Mouse (Mus musculus): ENCODE results near the gene Cwf19l1. TPM values are rescaled to one million over a fixed set of nuclear protein-coding genes. Genes with fewer than 3 reads are reported as not detected.
"Not testable (repeated sequence)": the region's sequence is repeated elsewhere in the genome, so short reads cannot be mapped to it uniquely, and the experiment has no call there.

Gene Cwf19l1
- total RNA-seq, 2 experiments from 2014 or later = 5.6 to 5.9 TPM

DNA sequence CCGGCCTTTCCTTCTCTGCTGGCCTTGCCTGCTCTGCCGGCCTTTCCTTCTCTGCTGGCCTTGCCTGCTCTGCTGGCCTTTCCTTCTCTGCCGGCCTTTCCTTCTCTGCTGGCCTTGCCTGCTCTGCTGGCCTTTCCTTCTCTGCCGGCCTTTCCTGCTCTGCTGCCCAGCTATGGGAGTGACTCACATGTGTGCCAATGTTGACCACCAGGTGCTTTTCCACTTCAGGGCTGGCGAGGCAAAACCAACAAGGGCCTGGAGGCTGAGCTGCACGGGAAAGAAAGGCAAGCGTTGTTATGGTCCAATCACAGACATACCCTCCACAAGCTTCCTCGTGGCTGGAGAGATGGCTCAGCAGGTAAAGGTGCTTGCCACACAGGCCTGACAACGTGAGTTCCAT is 15.0 kb downstream of the Cwf19l1 start:
- intact Hi-C loops (cut with DNase I); DNase-seq: not testable (repeated sequence)

DNA sequence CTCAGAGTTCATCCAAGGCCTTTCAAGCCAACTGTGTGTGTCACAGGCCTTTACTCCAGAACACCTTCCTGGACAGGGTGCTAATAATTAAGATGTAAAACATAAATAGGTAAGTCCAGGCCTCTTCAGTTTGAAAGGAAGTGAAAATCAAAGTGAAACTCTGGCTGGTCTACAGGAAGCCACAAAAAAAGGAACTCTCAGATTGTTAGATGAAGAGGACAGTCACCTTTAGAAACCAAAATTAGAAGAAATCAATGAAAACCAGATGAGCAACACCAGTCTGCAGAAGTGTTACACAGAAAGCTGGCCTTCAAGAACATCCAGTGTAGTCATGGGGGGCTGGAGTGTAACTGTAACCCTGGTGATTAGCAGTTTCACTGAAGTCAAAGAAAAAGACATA is 17.9 kb downstream of the Cwf19l1 start:
- no peak for DNase-seq
- intact Hi-C loops (cut with DNase I) = no loop called here

DNA sequence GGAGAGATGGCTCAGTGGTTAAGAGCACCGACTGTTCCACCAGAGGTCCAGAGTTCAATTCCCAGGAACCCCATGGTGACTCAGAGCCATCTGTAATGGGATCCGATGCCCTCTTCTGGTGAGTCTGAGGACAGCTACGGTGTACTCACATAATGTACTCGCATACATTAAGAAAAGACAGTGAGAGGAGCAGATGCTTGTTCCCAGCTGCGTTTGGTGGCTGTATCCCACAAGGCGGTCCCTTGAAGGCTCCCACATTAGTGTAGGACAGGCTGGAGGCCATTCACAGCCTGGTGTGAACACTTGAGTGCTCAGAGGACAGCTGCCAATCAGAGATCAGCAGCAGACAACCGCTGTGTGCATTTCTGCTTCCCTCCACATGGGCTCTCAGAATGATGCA is 24.0 kb downstream of the Cwf19l1 start:
- intact Hi-C loops (cut with DNase I) = no loop called here
- DNase-seq = no peak

DNA sequence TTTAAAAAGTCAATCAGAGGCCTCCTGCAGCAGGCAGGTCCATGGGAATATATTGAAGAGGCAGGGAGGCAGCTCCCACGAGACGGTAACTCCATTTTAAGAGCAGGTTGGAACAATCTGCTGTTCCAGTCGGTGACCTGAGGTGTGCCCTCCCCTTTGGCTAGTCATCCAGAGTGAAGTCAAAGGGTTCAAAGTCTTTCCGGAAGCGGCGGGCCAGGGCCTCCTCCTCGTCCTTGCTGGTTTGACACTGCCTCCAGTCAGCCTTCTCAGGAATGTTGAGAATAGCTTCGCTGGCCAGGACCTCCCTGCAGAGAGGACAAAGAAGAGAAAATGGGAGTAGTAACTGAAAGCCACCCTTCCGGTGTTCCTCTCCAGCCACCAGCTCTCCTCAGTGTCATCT is 25.3 kb downstream of the Cwf19l1 start:
- intact Hi-C loops (cut with DNase I) = no loop called here
- DNase-seq = no peak

GRCm38 (mm10) chr19:44108996-44109395 is 26.7 kb downstream of the Cwf19l1 start:
- intact Hi-C loops (cut with DNase I) = no loop called here
- DNase-seq = no peak

- intact Hi-C loops (cut with DNase I) = no loop called here
- DNase-seq = no peak
Observed at GRCm38 (mm10) chr19:44107661-44108521, 27.8 kb downstream of the Cwf19l1 start.

DNA sequence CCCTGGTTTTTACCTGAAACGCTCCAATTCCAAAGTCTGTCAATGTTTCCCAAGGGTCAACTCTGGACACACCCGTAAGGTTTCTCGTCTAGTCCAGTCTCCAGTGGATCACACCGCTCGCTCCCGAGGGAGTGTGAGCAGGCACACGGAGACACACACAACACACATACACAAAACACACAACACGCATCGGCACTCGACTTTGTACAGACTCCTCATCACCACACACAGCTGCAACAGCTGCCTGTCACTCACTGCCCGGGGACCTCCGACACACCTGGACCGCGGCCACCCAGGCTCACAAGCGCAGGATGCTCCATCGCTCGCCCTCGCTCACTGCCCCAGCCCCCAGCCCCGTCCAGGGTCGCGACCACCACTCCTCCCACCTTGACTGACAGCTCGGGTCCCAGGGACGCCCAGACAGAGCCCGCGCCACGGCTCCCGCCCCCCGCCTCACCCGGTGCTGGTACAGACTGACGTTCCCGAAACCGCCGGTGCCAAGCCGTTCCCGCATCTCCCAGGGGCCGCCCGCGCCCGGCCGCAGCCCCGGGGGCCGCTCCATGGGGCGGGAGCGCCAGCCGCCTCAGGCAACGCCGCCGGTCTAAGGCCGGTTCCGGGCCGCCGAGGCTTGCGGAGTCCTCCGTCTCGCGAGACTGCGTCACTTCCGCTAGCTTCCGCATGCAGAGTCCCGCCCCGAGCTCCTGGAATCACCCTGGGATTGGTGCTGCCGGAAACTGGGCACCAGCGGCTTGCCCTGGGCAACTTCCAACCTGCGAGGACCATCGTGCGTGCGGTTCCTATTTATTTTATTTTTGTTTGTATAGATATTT is 28.6 kb downstream of the Cwf19l1 start, which contains the start of gene Chuk:
Gene Chuk, minus strand, starts transcription at position 650 of the 830 bp plus-strand sequence.
- intact Hi-C loops (cut with DNase I) = no loop called here
- DNase-seq = peak; percentile 96

- DNase-seq = no peak
- intact Hi-C loops (cut with DNase I) = no loop called here
Observed at GRCm38 (mm10) chr19:44104393-44104792, 31.3 kb downstream of the Cwf19l1 start.

GRCm38 (mm10) chr19:44103001-44103400 is 32.7 kb downstream of the Cwf19l1 start:
- intact Hi-C loops (cut with DNase I) = no loop called here
- no peak for DNase-seq

GRCm38 (mm10) chr19:44100840-44101239 is 34.8 kb downstream of the Cwf19l1 start:
- intact Hi-C loops (cut with DNase I) = no loop called here
- no peak for DNase-seq

- DNase-seq = no peak
- intact Hi-C loops (cut with DNase I) = no loop called here
Observed at GRCm38 (mm10) chr19:44086278-44086677, 49.4 kb downstream of the Cwf19l1 start.

DNA sequence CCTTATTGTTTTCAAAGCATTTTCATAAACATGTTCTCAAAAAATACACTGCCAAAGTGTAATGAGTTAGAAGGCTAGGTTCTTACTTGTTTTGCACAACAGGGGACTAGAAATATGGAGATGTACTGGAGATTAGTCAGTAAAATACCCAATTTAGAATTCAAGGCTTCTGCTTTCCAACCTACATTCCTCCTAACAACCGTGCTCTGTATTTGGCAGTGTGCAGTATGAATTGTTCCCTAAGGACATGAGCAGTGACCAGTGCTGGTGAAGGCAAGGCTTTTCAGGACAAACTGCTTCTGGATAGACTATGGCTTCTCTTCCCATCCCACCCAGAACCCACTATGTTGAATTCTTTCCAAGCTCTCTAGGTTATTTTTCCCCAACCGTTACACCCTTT is 54.8 kb downstream of the Cwf19l1 start:
- DNase-seq = no peak
- intact Hi-C loops (cut with DNase I) = no loop called here

DNA sequence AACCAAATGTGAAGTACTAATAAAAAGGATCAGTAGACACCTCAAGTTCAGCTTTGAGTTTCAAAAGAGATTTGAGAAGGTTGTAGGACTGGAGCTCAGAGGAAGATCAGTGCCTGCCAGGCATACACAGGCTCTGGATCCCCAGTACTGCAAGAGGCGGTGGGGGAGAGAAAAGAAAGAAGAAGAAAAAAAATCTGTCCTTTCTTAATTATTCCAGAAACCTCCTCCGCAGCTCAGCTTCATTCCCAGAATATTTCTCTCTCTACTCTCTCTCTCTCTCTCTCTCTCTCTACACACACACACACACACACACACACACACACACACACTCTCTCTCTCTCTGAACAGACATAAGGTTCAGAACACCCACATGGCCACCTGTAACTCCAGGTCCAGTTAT is 55.7 kb downstream of the Cwf19l1 start:
- intact Hi-C loops (cut with DNase I) = no loop called here
- no peak for DNase-seq

DNA sequence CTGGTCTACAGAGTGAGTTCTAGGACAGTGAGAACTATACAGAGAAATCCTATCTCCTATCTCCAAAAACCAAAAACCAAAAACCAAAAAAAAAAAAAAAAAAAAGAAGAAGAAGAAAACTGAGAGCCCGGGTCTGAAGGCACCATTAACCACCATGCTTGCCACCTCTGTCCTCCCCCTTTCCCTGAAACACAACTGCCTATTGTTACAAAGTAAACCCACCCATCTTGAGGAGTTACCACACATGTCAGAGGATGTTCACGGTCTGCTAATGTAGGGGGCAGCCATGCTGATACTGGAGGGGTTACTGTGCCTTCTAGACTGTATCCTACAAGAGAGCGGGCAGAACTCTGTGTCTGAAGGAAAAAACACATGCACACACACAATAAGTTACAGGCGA is 58.7 kb downstream of the Cwf19l1 start:
- DNase-seq = no peak
- intact Hi-C loops (cut with DNase I) = no loop called here

- no peak for DNase-seq
- intact Hi-C loops (cut with DNase I) = no loop called here
Observed at GRCm38 (mm10) chr19:44076457-44076856, 59.2 kb downstream of the Cwf19l1 start.

DNA sequence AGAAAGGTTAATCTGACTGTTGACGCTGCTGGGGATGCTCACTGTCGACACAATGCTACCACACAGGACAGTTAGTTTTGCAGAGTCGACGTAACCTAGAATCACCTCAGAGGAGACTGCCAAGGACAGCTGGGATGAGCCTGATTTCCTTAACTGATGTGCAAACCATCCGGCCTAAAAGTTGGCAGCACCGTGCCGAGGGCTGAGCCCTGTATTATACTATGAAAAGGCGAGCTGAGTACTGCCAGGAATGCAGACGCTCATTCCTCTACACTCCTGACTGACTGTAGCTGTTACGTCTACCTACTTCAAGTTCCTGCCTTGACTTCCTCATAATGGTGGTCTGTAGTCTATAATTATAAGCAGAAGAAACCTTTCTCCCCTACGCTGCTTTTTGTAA is 60.7 kb downstream of the Cwf19l1 start:
- intact Hi-C loops (cut with DNase I) = no loop called here
- DNase-seq = no peak

DNA sequence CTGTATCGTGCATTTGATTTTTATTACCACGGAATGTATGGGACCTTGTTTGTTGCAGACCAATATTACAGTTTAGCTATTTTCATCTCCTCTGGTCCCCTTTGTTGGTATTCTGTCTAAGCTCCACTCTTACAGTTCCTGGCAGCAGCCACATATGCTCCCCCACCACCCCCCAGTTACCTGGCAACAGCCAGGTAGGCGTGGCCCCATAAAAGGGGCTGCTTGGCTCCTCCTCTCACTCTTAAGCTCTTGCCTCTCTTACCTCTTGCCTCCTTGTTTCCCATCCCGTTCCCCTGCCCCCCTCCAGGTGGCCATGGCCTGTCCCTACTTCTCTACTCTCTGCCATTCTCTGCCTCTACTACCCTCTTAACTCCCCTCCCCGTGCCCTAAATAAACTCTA is 64.5 kb downstream of the Cwf19l1 start:
- intact Hi-C loops (cut with DNase I) = no loop called here
- no peak for DNase-seq

DNA sequence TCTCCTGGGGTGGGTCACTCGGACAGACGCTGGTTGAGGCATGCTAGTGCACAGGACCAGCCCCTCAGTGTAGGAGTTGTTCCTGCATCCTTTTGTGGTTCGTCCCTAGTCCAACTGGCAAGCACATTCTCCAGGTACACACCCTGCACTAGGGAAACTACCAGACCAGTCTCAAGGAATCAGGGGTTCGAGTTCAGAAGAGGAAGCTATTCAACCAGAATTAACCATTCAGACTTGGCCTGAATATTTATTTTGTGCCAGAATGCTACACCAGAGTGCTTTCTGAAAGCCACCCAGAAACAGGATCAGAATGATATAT is 65.8 kb downstream of the Cwf19l1 start:
- DNase-seq = no peak
- intact Hi-C loops (cut with DNase I) = no loop called here

- intact Hi-C loops (cut with DNase I) = no loop called here
- DNase-seq = peak; percentile 77 to 86
Observed at GRCm38 (mm10) chr19:44069121-44069913, 66.4 kb downstream of the Cwf19l1 start, which contains the start of gene Erlin1. Erlin1 (minus strand) TSS chr19:44069785.

DNA sequence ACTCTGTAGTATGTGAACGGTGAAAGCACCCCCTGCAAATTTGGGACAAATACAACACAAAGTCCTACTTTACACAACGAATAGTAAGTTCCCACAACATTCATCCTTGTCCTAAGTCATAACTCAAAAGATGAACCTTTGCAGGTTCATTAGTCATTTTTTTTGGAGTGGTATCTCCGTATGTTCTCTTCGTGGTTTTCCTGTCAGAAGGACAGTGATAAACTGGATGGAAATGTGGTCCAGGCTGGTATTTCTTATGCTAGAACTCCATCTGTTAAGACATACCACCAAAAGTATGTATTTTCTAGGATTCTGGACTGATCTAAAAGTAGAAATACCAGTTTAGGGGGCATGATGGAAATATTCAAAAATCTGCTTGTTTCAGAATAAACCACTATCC is 67.4 kb downstream of the Cwf19l1 start:
- intact Hi-C loops (cut with DNase I) = no loop called here
- DNase-seq = no peak
